Mouse (Mus musculus) hindbrain, embryonic 11.5 days (tissue): Measurements from ENCODE around the gene Agbl4. TPM values are rescaled to one million over a fixed set of nuclear protein-coding genes. Genes with fewer than 3 reads are reported as not detected.

Source experiments
- ATAC-seq: fragments of 200-750 bp; cut with Nextera tagmentation; 2 replicates; pipeline ENCODE4 v1.8.0; 2017; ENCODE audit warnings: mild to moderate bottlenecking, moderate TSS enrichment, moderate library complexity; ENCODE audit not compliant: low FRiP score
- DNase-seq: peaks from one replicate; pipeline ENCODE4 v3.0.0-alpha.2; 2015; ENCODE audit warnings: low spot score
- H3K27ac ChIP-seq: fragments of 300-500 bp; sonication (generic); 2 replicates; pipeline ENCODE4 v1.5.1; 2014; ENCODE audit warnings: mild to moderate bottlenecking, low read depth, low read length
- H3K27me3 ChIP-seq: fragments of 300-500 bp; sonication (generic); 2 replicates; pipeline ENCODE4 v1.6.1; 2014; ENCODE audit warnings: mild to moderate bottlenecking, low read length, moderate library complexity, mixed read lengths; ENCODE audit not compliant: control insufficient read depth, insufficient read depth
- H3K36me3 ChIP-seq: fragments of 300-500 bp; sonication (generic); 2 replicates; pipeline ENCODE4 v1.6.1; 2014; ENCODE audit warnings: mild to moderate bottlenecking, low read length, moderate library complexity, mixed read lengths; ENCODE audit not compliant: control insufficient read depth, insufficient read depth
- H3K4me1 ChIP-seq: fragments of 300-500 bp; sonication (generic); replicated peaks from 2 replicates; pipeline ENCODE4 v1.6.1; 2014; ENCODE audit warnings: low read length, mixed read lengths; ENCODE audit not compliant: control insufficient read depth, insufficient read depth
- H3K4me2 ChIP-seq: fragments of 300-500 bp; sonication (generic); replicated peaks from 2 replicates; pipeline ENCODE4 v1.6.1; 2014; ENCODE audit warnings: mild to moderate bottlenecking, low read depth, low read length
- H3K4me3 ChIP-seq: fragments of 300-500 bp; sonication (generic); 2 replicates; pipeline ENCODE4 v1.5.1; 2014; ENCODE audit warnings: low read depth, low read length
- H3K9ac ChIP-seq: fragments of 300-500 bp; sonication (generic); 2 replicates; pipeline ENCODE4 v1.6.1; 2014; ENCODE audit warnings: low read depth, low read length
- H3K9me3 ChIP-seq: fragments of 300-500 bp; sonication (generic); 2 replicates; pipeline ENCODE4 v1.6.1; 2016; ENCODE audit warnings: low read length; ENCODE audit not compliant: control insufficient read depth
- WGBS: fragments of 180-500 bp; shearing (Covaris S2); extraction: QIAGEN DNeasy Blood & Tissue Kit; methylation state at CpG from one replicate; pipeline ENCODE4 v1.1.7; 2014; 5-methylcytosine and 5-hydroxymethylcytosine counted together
- polyA plus RNA-seq: library from polyadenylated mRNA; unstranded; fragments of >200 nt; fragmentation: Nextera tagmentation; extraction: Ambion mirVana; gene quantifications from 2 replicates; pipeline ENCODE4 v1.2.1, GENCODE M21; 2014

Gene Agbl4
- polyA plus RNA-seq, 1 experiment from 2014 or later: 1.1 TPM

DNA sequence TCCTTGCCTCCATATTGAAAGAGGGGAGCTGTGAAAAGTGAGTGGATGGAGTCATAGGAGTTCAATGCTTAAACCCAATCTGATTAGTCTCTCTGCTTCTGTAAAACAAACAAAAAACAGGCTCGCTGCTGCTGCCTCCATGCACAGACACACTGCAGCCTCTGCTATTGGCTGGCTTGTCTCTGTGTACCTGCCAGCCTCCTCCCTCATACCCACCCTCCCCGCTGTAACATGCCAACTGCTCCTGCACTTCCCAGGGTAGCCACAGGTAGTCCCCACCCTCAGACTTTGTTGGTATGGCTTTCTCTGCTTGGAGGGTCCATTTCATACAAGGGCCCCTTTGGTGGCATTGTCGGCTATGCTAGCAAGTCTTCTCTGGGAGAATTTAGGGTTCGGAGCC is 1080.0 kb downstream of the Agbl4 start:
- ATAC-seq: no peak

DNA sequence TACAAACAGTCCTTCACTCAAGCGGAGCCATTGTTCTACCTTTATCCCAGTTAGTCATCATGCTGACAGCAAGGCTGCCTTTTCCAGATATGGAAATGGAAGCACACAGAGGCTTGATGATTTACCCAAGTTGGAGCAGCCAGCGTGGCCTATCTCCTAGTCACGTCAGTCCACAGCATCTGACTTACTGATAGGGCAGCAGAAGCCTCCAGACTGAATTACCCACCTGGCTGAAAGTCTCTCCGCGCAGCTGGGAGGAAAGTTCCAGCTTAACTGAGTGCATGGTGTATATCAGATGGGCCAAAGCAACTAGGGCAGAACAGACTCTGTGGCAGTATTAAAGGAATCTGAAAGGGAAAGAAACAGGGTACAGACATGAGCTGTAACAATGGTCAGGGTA is 1086.0 kb downstream of the Agbl4 start:
- Histone ChIP-seq H3K4me3 (no peak overlapping the region), H3K36me3 (no peaks in the 10 kb centered on the region), H3K4me1 (no peaks in the 10 kb centered on the region), H3K27me3 (no peaks in the 10 kb centered on the region), H3K9ac (no peak overlapping the region), H3K27ac (no peak overlapping the region), H3K4me2 (no peak overlapping the region), H3K9me3 (no peaks in the 10 kb centered on the region)
- no peak for ATAC-seq
- no peak for DNase-seq
- WGBS: 86% methylated on average over 5 of the region's 5 CpGs

More for the DNA sequence above, 1080.0 kb downstream of the Agbl4 start:
- Histone ChIP-seq H3K4me3 (no peak overlapping the region), H3K27ac (no peak overlapping the region), H3K4me2 (no peak overlapping the region), H3K9me3 (no peaks in the 10 kb centered on the region), H3K9ac (no peak overlapping the region), H3K36me3 (no peaks in the 10 kb centered on the region), H3K27me3 (no peaks in the 10 kb centered on the region), H3K4me1 (no peaks in the 10 kb centered on the region)
- WGBS: 42% methylated on average over 4 of the region's 4 CpGs
- no peak for DNase-seq

DNA sequence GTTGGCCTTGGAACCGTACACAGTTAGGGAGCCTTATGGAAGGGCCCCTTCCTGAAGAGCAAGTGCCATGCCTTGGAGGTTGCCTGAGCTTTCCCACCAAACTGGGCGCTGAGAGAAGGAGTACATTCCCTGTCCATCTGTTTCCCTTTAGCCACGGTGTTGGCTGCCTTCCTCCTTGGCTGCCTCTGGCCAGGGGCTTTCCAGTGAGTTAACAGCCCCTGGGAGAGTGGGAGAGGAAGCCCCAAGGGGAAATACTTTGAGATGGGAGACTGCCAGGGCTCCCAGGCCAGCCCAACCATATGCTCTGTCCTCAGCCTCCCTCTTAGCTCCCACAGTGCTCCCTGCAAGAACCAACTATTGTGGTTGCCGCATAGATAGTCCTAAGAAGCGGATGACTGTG is 1087.7 kb downstream of the Agbl4 start:
- no peaks in the 10 kb centered on the region for H3K4me1 ChIP-seq
- no peak overlapping the region for H3K4me3 ChIP-seq
- H3K9ac ChIP-seq: no peak overlapping the region
- ATAC-seq (no peak), DNase-seq (no peak)
- H3K4me2 ChIP-seq: no peak overlapping the region
- no peaks in the 10 kb centered on the region for H3K9me3 ChIP-seq
- no peak overlapping the region for H3K27ac ChIP-seq
- 68% methylated on average over 5 of the region's 5 CpGs for WGBS
- H3K27me3 ChIP-seq: no peaks in the 10 kb centered on the region
- H3K36me3 ChIP-seq: no peaks in the 10 kb centered on the region

DNA sequence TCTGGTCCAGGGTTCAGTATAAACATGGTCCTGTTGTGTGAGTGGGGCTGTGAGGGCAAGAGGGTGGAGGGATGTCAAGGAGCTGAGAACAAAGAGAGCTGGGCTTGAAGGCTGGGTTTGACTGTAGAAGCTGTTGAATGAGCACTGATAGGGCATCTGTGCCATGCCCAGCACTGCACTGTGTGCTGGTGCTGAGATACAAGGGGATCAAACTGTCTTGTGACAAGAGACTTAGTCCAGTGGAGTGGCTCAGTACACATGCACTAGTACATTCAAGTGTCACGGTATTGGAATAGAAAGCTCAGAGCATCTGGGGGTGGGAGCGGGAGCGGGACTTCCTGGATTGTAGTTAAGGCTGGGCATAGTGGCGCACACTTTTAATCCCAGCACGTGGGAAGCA is 1088.7 kb downstream of the Agbl4 start:
- Histone ChIP-seq H3K9ac (no peak overlapping the region), H3K4me1 (no peaks in the 10 kb centered on the region), H3K36me3 (no peaks in the 10 kb centered on the region), H3K9me3 (no peaks in the 10 kb centered on the region), H3K4me2 (no peak overlapping the region), H3K27me3 (no peaks in the 10 kb centered on the region), H3K27ac (no peak overlapping the region), H3K4me3 (no peak overlapping the region)
- no peak for ATAC-seq
- DNase-seq: no peak
- WGBS: 81% methylated on average over 5 of the region's 5 CpGs

DNA sequence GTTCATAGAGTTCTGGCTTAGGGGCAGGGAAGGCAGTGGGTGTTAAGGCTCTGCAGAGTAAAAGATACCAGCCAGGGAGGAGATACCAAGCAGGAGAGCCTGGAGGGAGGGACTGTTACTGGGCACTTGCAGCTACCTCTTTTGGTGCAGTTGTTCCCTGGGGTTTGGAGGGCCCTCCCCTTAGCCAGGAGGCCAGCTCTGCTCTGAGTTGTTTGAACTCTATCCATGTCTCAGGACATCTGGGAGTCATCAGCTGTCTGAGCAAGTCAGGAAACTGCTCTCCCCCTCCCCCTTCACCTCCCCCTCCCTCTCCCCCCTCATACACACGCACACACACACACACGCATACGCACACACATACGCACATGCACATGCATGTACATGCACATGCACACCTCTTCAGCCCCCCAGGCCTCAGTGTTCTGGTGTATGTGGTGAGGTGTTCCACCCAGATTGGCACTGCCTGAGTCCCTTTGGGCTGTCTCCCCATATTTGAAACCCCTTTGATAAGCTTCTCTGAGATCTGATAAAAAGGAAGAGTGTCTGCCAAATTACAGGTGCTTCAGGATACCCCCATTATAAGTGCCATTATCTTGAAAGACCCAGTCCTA is 1089.9 kb downstream of the Agbl4 start:
- H3K9ac ChIP-seq: no peak overlapping the region
- H3K9me3 ChIP-seq: no peaks in the 10 kb centered on the region
- no peak for ATAC-seq
- no peaks in the 10 kb centered on the region for H3K27me3 ChIP-seq
- no peak overlapping the region for H3K4me3 ChIP-seq
- H3K36me3 ChIP-seq: no peaks in the 10 kb centered on the region
- H3K4me1 ChIP-seq: no peaks in the 10 kb centered on the region
- no peak overlapping the region for H3K27ac ChIP-seq
- 91% methylated on average over 4 of the region's 4 CpGs for WGBS
- DNase-seq: no peak
- no peak overlapping the region for H3K4me2 ChIP-seq

DNA sequence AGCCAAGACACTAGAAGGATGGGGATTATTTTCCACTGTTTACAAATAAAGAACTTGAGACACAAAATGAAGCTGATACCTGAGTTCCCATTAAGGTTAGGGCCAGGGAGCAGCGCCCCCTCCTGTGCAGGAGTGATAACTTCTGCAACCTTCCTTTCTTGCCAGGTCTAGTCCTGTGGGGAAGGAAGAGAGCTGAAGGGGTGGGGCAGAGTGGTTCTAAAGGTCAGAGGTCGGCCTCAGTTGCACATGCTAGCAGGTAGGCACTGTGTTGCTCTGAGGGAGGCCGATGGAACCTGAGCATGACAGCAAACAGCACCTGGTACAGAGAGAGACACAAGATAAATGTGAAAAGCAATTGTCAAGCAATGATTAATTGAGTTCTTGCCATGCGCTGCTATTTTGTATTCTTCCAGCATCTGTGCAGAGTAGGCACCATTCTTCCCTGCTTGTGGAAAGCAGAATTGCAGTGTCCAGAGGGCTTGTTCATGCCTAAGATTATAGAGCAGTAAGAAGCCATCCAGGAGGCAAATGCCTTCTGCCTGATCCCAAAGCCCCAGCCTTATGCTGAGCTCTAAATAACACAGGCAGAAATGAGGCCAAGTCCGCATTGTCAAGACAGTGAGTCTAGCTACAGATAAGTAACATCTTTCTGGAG is 1096.4 kb downstream of the Agbl4 start:
- no peaks in the 10 kb centered on the region for H3K36me3 ChIP-seq
- 48% methylated on average over 5 of the region's 5 CpGs for WGBS
- DNase-seq (no peak), ATAC-seq (peak; percentile 47)
- H3K9ac ChIP-seq: no peak overlapping the region
- no peak overlapping the region for H3K27ac ChIP-seq
- H3K4me1 ChIP-seq: no peaks in the 10 kb centered on the region
- H3K4me3 ChIP-seq: no peak overlapping the region
- H3K27me3 ChIP-seq: no peaks in the 10 kb centered on the region
- no peaks in the 10 kb centered on the region for H3K9me3 ChIP-seq
- no peak overlapping the region for H3K4me2 ChIP-seq

DNA sequence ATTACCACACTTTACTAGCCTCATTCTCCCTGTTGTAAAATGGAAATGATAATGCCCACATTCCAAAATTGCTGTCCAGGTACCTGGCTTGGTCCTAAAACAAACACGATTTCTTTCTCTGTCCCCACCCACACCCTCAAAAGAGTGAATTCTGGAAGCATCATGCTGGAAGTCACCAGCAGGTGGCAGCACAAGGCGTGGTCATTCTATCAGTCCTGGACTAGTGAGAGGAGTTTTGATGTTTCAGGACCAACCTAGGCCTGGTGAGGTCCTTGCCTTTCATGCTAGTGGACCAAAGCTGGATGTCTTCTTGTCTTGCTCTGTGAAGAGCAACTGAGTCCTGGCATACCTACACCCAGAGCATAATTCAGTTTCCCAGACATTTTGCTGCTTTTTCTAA is 1098.5 kb downstream of the Agbl4 start:
- 11% methylated on average over 2 of the region's 2 CpGs for WGBS
- ATAC-seq: 0 out of 2 replicates have a peak, but pooled peaks have one; percentile 33

DNA sequence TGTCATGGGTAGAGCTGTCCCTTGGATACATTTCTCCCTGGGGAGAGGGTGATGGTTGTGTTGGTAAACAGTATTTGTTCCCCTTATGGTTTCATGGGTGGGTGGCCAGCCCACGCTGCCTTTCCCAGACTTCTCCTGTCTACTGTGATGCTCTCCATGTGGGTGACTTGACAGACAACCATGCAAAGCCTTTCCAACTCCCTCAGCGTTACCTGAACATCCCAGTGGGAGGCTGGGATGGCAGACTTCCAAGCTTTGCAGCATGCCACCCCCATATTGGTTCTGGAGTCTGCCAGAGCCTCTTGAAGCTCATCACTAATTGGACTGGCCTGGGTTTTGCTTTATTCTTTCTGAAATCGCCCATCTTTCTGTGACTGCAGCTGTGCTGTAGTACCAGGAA is 1101.3 kb downstream of the Agbl4 start:
- WGBS: 70% methylated on average over 3 of the region's 3 CpGs
- no peak overlapping the region for H3K4me3 ChIP-seq

More for the DNA sequence above, 1098.5 kb downstream of the Agbl4 start:
- DNase-seq: peak; percentile 81
- no peaks in the 10 kb centered on the region for H3K27me3 ChIP-seq
- H3K9ac ChIP-seq: no peak overlapping the region
- no peaks in the 10 kb centered on the region for H3K36me3 ChIP-seq
- H3K4me2 ChIP-seq: no peak overlapping the region
- H3K27ac ChIP-seq: no peak overlapping the region
- H3K9me3 ChIP-seq: no peaks in the 10 kb centered on the region
- H3K4me1 ChIP-seq: no peaks in the 10 kb centered on the region
- no peak overlapping the region for H3K4me3 ChIP-seq

DNA sequence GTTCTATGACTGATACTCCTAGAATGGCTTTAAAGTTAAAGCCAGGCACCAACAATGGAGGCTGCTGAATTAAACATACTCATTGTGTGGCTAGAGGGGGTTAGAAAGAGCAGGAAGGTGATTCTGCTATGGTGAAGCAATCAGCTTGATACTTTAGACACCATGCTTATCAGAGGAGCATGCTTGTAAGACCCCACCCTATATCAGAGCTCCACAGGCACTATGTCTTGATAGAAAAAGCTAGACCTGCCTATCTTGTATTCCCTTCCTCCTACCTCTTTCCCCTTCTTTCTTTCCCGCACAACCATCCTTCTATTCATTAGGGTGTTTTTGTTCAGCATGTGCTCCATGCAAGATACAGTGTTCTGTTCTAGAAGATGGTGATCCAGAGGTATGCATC is 1104.0 kb downstream of the Agbl4 start:
- no peak overlapping the region for H3K27ac ChIP-seq
- DNase-seq (no peak), ATAC-seq (no peak)
- H3K27me3 ChIP-seq: no peaks in the 10 kb centered on the region
- H3K9me3 ChIP-seq: no peaks in the 10 kb centered on the region
- no peak overlapping the region for H3K9ac ChIP-seq
- H3K4me2 ChIP-seq: no peak overlapping the region
- H3K4me3 ChIP-seq: no peak overlapping the region
- no peaks in the 10 kb centered on the region for H3K36me3 ChIP-seq
- no peaks in the 10 kb centered on the region for H3K4me1 ChIP-seq
- WGBS: 63% methylated on average over 1 of the region's 1 CpGs

More for the DNA sequence above, 1101.3 kb downstream of the Agbl4 start:
- Histone ChIP-seq H3K27ac (no peak overlapping the region), H3K4me2 (no peak overlapping the region), H3K27me3 (no peaks in the 10 kb centered on the region), H3K9ac (no peak overlapping the region), H3K36me3 (no peaks in the 10 kb centered on the region), H3K9me3 (no peaks in the 10 kb centered on the region), H3K4me1 (no peaks in the 10 kb centered on the region)
- ATAC-seq (no peak), DNase-seq (no peak)
